Mouse (Mus musculus) E14TG2a.4 (cell line): ENCODE data around the gene Zswim1.

Experiments used
- CTCF ChIP-seq: conservative IDR thresholded peaks from 2 replicates; pipeline ENCODE4 v1.5.1; 2014; ENCODE audit warnings: low read length
- NANOG ChIP-seq: IDR thresholded peaks from 2 replicates; pipeline ENCODE4 v1.6.1; 2014; ENCODE audit warnings: borderline replicate concordance, low read length, mixed read lengths
- POU5F1 ChIP-seq: IDR thresholded peaks from 2 replicates; pipeline ENCODE4 v1.6.1; 2014; ENCODE audit warnings: low read length, borderline replicate concordance

GRCm38 (mm10) chr2:164850061-164850460 lies 27.6 kb downstream of the Zswim1 start:
- no peak for TF ChIP-seq CTCF
- TF ChIP-seq NANOG, result no peak
- no peak for TF ChIP-seq POU5F1
